Mouse (Mus musculus) liver, embryonic 14.5 days (tissue): ENCODE results near the gene Smg6.

Experiments used
- CTCF ChIP-seq: IDR thresholded peaks from 2 replicates; pipeline ENCODE4 v1.5.1; 2016; ENCODE audit warnings: antibody characterized with exemption, low read depth, control low read depth
- EP300 ChIP-seq: IDR thresholded peaks from 2 replicates; pipeline ENCODE4 v1.6.1; 2016; ENCODE audit warnings: antibody characterized with exemption, low read depth

- TF ChIP-seq EP300 (no peak), CTCF (no peak)
Measured at GRCm38 (mm10) chr11:75190905-75191441, 265.4 kb downstream of the Smg6 start, which contains the start of gene Dph1.
